Mouse (Mus musculus) cortical plate, adult 2 months (tissue): ENCODE data around the gene Vamp5.

Source experiments
- CTCF ChIP-seq: fragments of 200-500 bp; IDR thresholded peaks from 2 replicates; pipeline ENCODE4 v1.5.1; 2011; ENCODE audit warnings: mild to moderate bottlenecking, control low read depth, low read length; ENCODE audit not compliant: insufficient read depth; ENCODE audit errors: extremely low read depth
- POLR2A ChIP-seq: fragments of 200-500 bp; IDR thresholded peaks from 2 replicates; pipeline ENCODE4 v1.6.1; 2011; ENCODE audit warnings: mild to moderate bottlenecking, low read length, control low read depth; ENCODE audit not compliant: insufficient read depth; ENCODE audit errors: extremely low read depth

- TF ChIP-seq CTCF (no peak), POLR2A (no peak)
Measured at GRCm38 (mm10) chr6:72383952-72384351, 3.7 kb upstream of the Vamp5 start.
